ENCODE assay signal across 29 mouse cellular contexts in the genomic region with DNA sequence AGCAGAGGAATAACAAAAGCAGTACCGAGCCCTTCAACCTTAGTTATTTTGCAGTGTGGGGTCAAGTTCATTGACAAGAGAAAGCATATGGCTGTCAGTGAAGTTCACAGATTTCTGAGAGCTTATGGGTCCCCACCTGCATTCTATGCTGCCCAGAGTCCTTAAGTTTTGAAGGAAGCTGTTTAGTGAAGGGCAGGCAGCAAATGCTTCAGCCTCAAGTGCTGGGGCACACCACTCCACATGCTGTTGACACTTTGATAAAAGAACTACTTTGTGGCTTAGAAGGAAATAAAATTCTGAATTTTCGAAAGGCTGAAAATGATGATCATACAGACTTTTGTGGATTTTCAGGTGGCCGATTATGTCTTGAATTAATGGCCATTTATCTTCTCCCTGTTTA.
A peak's percentile ranks its signal among the peaks of the same experiment; 100 is the strongest.
DNase-seq lines count a peak whose midpoint lies in the region; ATAC-seq and TF ChIP-seq lines count a peak whose summit lies in the region.
"Had no signal": no experiment of that assay in that cellular context is flagged by ENCODE, and none has a peak within 500 bp of the region (broad histone marks: within the 10 kb centered on the region; RNA-seq: fewer than 3 reads in every experiment).

No protein-coding gene starts in this region.

- WGBS in lung, embryonic 15.5 days, result 58% methylated on average over 3 of the region's 3 CpGs
- 53% methylated on average over 3 of the region's 3 CpGs for WGBS in lung, postnatal 0 days
- 87% methylated on average over 3 of the region's 3 CpGs for WGBS in kidney, embryonic 14.5 days
- WGBS in neural tube, embryonic 15.5 days, result 91% methylated on average over 3 of the region's 3 CpGs

- H3K27me3 ChIP-seq in lung, embryonic 15.5 days, result no peaks in the 10 kb centered on the region
- H3K27me3 ChIP-seq in lung, postnatal 0 days (replicated peaks; ENCODE audit: insufficient read depth, low read length), result no peaks in the 10 kb centered on the region
- no peaks in the 10 kb centered on the region for H3K27me3 ChIP-seq in kidney, embryonic 14.5 days (ENCODE audit: control insufficient read depth, insufficient read depth, low read length)
- H3K27me3 ChIP-seq in neural tube, embryonic 15.5 days (replicated peaks), result no peaks in the 10 kb centered on the region
- H3K27me3 ChIP-seq: CH12.LX; embryonic facial prominence, embryonic 13.5 days; embryonic facial prominence, embryonic 15.5 days; forebrain, embryonic 12.5 days; Patski had no signal

- peak; percentile 55; the same call in 1 of the 2 replicates for ATAC-seq in lung, embryonic 15.5 days (ENCODE audit: borderline replicate concordance, extremely low read depth, low FRiP score, low TSS enrichment)
- ATAC-seq in lung, postnatal 0 days, result peak; percentile 86
- ATAC-seq in kidney, embryonic 14.5 days (ENCODE audit: low FRiP score, low TSS enrichment), result no peak
- ATAC-seq in neural tube, embryonic 15.5 days (ENCODE audit: low FRiP score), result no peak
- no peak for ATAC-seq in frontal cortex, adult (ENCODE audit: low TSS enrichment)
- ATAC-seq: activated CD4-positive, CD25-positive, alpha-beta regulatory T cell, adult 4 months; CD4-positive, CD25-positive, alpha-beta regulatory T cell, adult 4 months; forebrain, embryonic 14.5 days; Patski had no signal

- no peak overlapping the region for H3K4me3 ChIP-seq in lung, embryonic 15.5 days
- no peak overlapping the region for H3K4me3 ChIP-seq in lung, postnatal 0 days (ENCODE audit: low read depth, low read length)
- no peak overlapping the region for H3K4me3 ChIP-seq in kidney, embryonic 14.5 days (ENCODE audit: low read length)
- no peak overlapping the region for H3K4me3 ChIP-seq in neural tube, embryonic 15.5 days (replicated peaks)
- H3K4me3 ChIP-seq: embryonic facial prominence, embryonic 13.5 days; embryonic facial prominence, embryonic 15.5 days; erythroblast, embryonic 14.5 days; forebrain, embryonic 10.5 days; forebrain, embryonic 12.5 days had no signal

- TF ChIP-seq EP300 in lung, postnatal 0 days (IDR thresholded peaks at IDR 0.05), result peak; percentile 65; the same call in 1 of the 2 replicates

- peak; percentile 19 to 29 for DNase-seq in lung, adult 18-20 months
- no peak for DNase-seq in lung, postnatal 14 days
- peak; percentile 81 for DNase-seq in lung, postnatal 0 days (ENCODE audit: low spot score)
- DNase-seq in lung, postnatal 25 days (ENCODE audit: low spot score), result peak; percentile 13
- DNase-seq: adrenal gland, adult 8-10 months; adrenal gland, postnatal 14 days; adrenal gland, postnatal 36 days; B cell, adult 2 months; cerebellum, adult 11-12 months; cerebellum, adult 2 months; cerebellum, adult 9-10 months; cerebellum, postnatal 10 days; cerebellum, postnatal 25 days; embryo, embryonic 11 days had no signal

- H3K9ac ChIP-seq in lung, embryonic 15.5 days, result no peak overlapping the region
- no peak overlapping the region for H3K9ac ChIP-seq in lung, postnatal 0 days (replicated peaks; ENCODE audit: low read depth)
- H3K9ac ChIP-seq in kidney, embryonic 14.5 days (ENCODE audit: low read depth, low read length), result no peak overlapping the region
- no peak overlapping the region for H3K9ac ChIP-seq in neural tube, embryonic 15.5 days (replicated peaks)
- H3K9ac ChIP-seq: embryonic facial prominence, embryonic 13.5 days; embryonic facial prominence, embryonic 15.5 days; forebrain, embryonic 12.5 days had no signal

- H3K27ac ChIP-seq in lung, embryonic 15.5 days, result no peak overlapping the region
- no peak overlapping the region for H3K27ac ChIP-seq in lung, postnatal 0 days (ENCODE audit: low read length)
- H3K27ac ChIP-seq in kidney, embryonic 14.5 days (ENCODE audit: low read depth, low read length), result no peak overlapping the region
- H3K27ac ChIP-seq in neural tube, embryonic 15.5 days (replicated peaks), result no peak overlapping the region
- H3K27ac ChIP-seq: embryonic facial prominence, embryonic 13.5 days; embryonic facial prominence, embryonic 15.5 days; forebrain, embryonic 10.5 days; forebrain, embryonic 12.5 days had no signal

- no peak overlapping the region for H3K4me2 ChIP-seq in lung, embryonic 15.5 days
- H3K4me2 ChIP-seq in lung, postnatal 0 days (replicated peaks; ENCODE audit: low read depth, low read length), result no peak overlapping the region
- no peak overlapping the region for H3K4me2 ChIP-seq in kidney, embryonic 14.5 days (replicated peaks; ENCODE audit: low read depth, low read length)
- no peak overlapping the region for H3K4me2 ChIP-seq in neural tube, embryonic 15.5 days
- H3K4me2 ChIP-seq: embryonic facial prominence, embryonic 13.5 days; embryonic facial prominence, embryonic 15.5 days; forebrain, embryonic 12.5 days had no signal

- no peaks in the 10 kb centered on the region for H3K36me3 ChIP-seq in lung, embryonic 15.5 days
- H3K36me3 ChIP-seq in lung, postnatal 0 days (ENCODE audit: insufficient read depth, low read length), result no peaks in the 10 kb centered on the region
- no peaks in the 10 kb centered on the region for H3K36me3 ChIP-seq in kidney, embryonic 14.5 days (ENCODE audit: control insufficient read depth, insufficient read depth, low read length)
- no peaks in the 10 kb centered on the region for H3K36me3 ChIP-seq in neural tube, embryonic 15.5 days
- H3K36me3 ChIP-seq: embryonic facial prominence, embryonic 13.5 days; embryonic facial prominence, embryonic 15.5 days; forebrain, embryonic 10.5 days; forebrain, embryonic 12.5 days; G1E had no signal

- no peaks in the 10 kb centered on the region for H3K4me1 ChIP-seq in lung, embryonic 15.5 days
- H3K4me1 ChIP-seq in lung, postnatal 0 days (ENCODE audit: insufficient read depth, low read depth, low read length), result no peaks in the 10 kb centered on the region
- H3K4me1 ChIP-seq in kidney, embryonic 14.5 days (ENCODE audit: control insufficient read depth, insufficient read depth, low read length), result no peaks in the 10 kb centered on the region
- H3K4me1 ChIP-seq in neural tube, embryonic 15.5 days, result no peaks in the 10 kb centered on the region
- H3K4me1 ChIP-seq: embryonic facial prominence, embryonic 15.5 days; forebrain, embryonic 10.5 days; forebrain, embryonic 12.5 days had no signal

- no peaks in the 10 kb centered on the region for H3K9me3 ChIP-seq in lung, embryonic 15.5 days
- H3K9me3 ChIP-seq in lung, postnatal 0 days (ENCODE audit: low read length), result no peaks in the 10 kb centered on the region
- H3K9me3 ChIP-seq in kidney, embryonic 14.5 days (ENCODE audit: control insufficient read depth, low read length), result no peaks in the 10 kb centered on the region
- no peaks in the 10 kb centered on the region for H3K9me3 ChIP-seq in neural tube, embryonic 15.5 days (replicated peaks)
- H3K9me3 ChIP-seq: embryonic facial prominence, embryonic 13.5 days; embryonic facial prominence, embryonic 15.5 days; forebrain, embryonic 10.5 days; forebrain, embryonic 12.5 days; G1E had no signal

- TF ChIP-seq CTCF in lung, postnatal 0 days (IDR thresholded peaks at IDR 0.05), result no peak

Comparison
In these comparisons a context has a peak if more than half of its experiments do, and no peak if none do; other contexts are left out.
1. ATAC-seq: peak in lung, embryonic 15.5 days (single experiment) and lung, postnatal 0 days (single experiment); none in kidney, embryonic 14.5 days (single experiment), neural tube, embryonic 15.5 days (single experiment) and frontal cortex, adult (single experiment).